20 mouse cellular contexts compared by ENCODE assay signal in genomic region chr10:60525081-60525480, GRCm38 (mm10).
A peak's percentile ranks its signal among the peaks of the same experiment; 100 is the strongest.
DNase-seq lines count a peak whose midpoint lies in the region; ATAC-seq and TF ChIP-seq lines count a peak whose summit lies in the region.
"Had no signal": no experiment of that assay in that cellular context is flagged by ENCODE, and none has a peak within 500 bp of the region (broad histone marks: within the 10 kb centered on the region; RNA-seq: fewer than 3 reads in every experiment).

No protein-coding gene starts in this region.

- H3K4me2 ChIP-seq in hindbrain, postnatal 0 days (ENCODE audit: low read depth, low read length) = no peak overlapping the region
- H3K4me2 ChIP-seq: embryonic facial prominence, embryonic 13.5 days; forebrain, embryonic 12.5 days; heart, embryonic 12.5 days had no signal

- no peaks in the 10 kb centered on the region for H3K36me3 ChIP-seq in hindbrain, postnatal 0 days (ENCODE audit: insufficient read depth, low read length)
- H3K36me3 ChIP-seq: embryonic facial prominence, embryonic 13.5 days; forebrain, embryonic 12.5 days; G1E; heart, embryonic 12.5 days had no signal

- 70% methylated on average over 8 of the region's 8 CpGs for WGBS in hindbrain, postnatal 0 days

- H3K27me3 ChIP-seq in hindbrain, postnatal 0 days (ENCODE audit: insufficient read depth, low read length) = no peaks in the 10 kb centered on the region
- H3K27me3 ChIP-seq: forebrain, embryonic 12.5 days had no signal

- no peak for TF ChIP-seq CTCF in hindbrain, postnatal 0 days (IDR thresholded peaks at IDR 0.05; ENCODE audit: low read depth)

- H3K27ac ChIP-seq in hindbrain, postnatal 0 days = no peak overlapping the region
- H3K27ac ChIP-seq: embryonic facial prominence, embryonic 13.5 days; forebrain, embryonic 12.5 days; gastrocnemius, adult 2 months had no signal

- no peaks in the 10 kb centered on the region for H3K9me3 ChIP-seq in hindbrain, postnatal 0 days (ENCODE audit: low read length)
- H3K9me3 ChIP-seq: embryonic facial prominence, embryonic 13.5 days; forebrain, embryonic 12.5 days; heart, embryonic 12.5 days had no signal

- no peak overlapping the region for H3K9ac ChIP-seq in hindbrain, postnatal 0 days (replicated peaks; ENCODE audit: low read length)
- H3K9ac ChIP-seq: embryonic facial prominence, embryonic 13.5 days; forebrain, embryonic 12.5 days; forebrain, postnatal 0 days; heart, embryonic 12.5 days had no signal

- H3K4me1 ChIP-seq in hindbrain, postnatal 0 days (ENCODE audit: insufficient read depth, low read length) = no peaks in the 10 kb centered on the region
- H3K4me1 ChIP-seq: embryonic facial prominence, embryonic 13.5 days; heart, embryonic 12.5 days had no signal

- DNase-seq in cerebellum, postnatal 4 days (ENCODE audit: low spot score in 2 of 2) = no peak
- DNase-seq in cerebellum, adult 9-10 months = peak; percentile 44
- DNase-seq in cerebellum, postnatal 25 days = peak; percentile 52 to 66
- no peak for DNase-seq in hindbrain, postnatal 0 days (ENCODE audit: low spot score)
- no peak for DNase-seq in right cerebral cortex, postnatal 36 days (ENCODE audit: low spot score in 2 of 2)
- DNase-seq in thymus, postnatal 14 days = no peak
- DNase-seq: adrenal gland, adult 8-10 months; adrenal gland, postnatal 36 days; B cell, adult 2 months; forebrain, postnatal 0 days; gastrocnemius, adult 2 months; gastrocnemius, postnatal 25 days; kidney, adult 11 months had no signal

- no peak overlapping the region for H3K4me3 ChIP-seq in hindbrain, postnatal 0 days (ENCODE audit: low read length)
- H3K4me3 ChIP-seq: embryonic facial prominence, embryonic 13.5 days; forebrain, embryonic 12.5 days; gastrocnemius, adult 2 months; heart, embryonic 12.5 days had no signal

- ATAC-seq in cerebellum, adult (ENCODE audit: insufficient number of reproducible peaks, low FRiP score, low TSS enrichment) = peak; percentile 46; the same call in 1 of the 2 replicates
- ATAC-seq in hindbrain, postnatal 0 days = no peak
- ATAC-seq: CD4-positive, CD25-positive, alpha-beta regulatory T cell, adult 4 months; forebrain, postnatal 0 days; hindbrain, embryonic 16.5 days had no signal

Comparison
In these comparisons a context has a peak if more than half of its experiments do, and no peak if none do; other contexts are left out.
1. DNase-seq: peak in cerebellum, adult 9-10 months (single experiment) and cerebellum, postnatal 25 days (2 of 2); none in cerebellum, postnatal 4 days (0 of 2), hindbrain, postnatal 0 days (single experiment), right cerebral cortex, postnatal 36 days (0 of 2) and thymus, postnatal 14 days (single experiment).